Mouse (Mus musculus) erythroblast, embryonic 14.5 days (primary cell): Measurements from ENCODE around the gene Fbxo3.

Source experiments
- GATA1 ChIP-seq: IDR thresholded peaks from 2 replicates; pipeline ENCODE4 v1.6.1; 2012; ENCODE audit warnings: low read length, inconsistent platforms, mixed read lengths
- TAL1 ChIP-seq: IDR thresholded peaks from 3 replicates; pipeline ENCODE4 v1.6.1; 2012; ENCODE audit warnings: low read length, inconsistent platforms, mixed read lengths

DNA sequence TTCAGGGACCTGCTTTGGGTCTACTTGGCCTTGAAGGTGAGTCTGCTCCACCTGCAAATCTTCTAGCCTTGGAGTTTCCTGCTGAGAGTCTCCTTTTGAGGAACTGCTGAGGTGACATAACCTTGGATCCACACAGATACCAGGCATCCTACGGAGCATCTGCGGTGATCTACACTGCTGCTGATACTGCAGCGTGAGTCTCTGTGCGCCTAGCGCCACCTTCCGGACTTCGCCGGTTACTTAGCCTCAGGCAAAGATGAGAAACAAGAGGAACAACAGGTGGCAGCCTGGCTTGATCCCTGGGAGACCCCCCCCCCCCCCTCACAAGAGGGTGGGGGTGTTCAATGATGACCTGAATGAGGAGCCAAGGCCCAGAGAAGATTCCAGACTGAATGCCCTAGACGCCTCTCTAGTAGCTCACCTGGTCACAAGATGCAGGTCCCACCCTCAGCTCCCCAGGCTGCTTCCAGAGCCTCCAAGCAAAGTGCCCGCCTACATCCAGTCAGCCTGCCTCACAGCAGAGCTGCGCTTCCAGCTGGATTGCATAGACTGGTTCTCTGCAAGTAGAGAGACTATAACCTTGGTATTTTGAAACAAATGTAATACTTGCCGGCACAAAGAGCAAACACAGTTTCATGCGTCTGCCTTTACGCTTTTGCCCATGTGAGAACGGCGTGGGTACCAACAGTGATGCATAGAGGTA lies 24.7 kb upstream of the Fbxo3 start:
- TF ChIP-seq TAL1 (no peak), GATA1 (no peak)
